Mouse (Mus musculus): ENCODE measurements at regions not wholly inside any gene's neighbourhood (a gene's known extent, or its start where the extent isn't known, plus 50 kb on each side); places are given as distances from the start of the nearest gene placed in this dataset.
"Not testable (repeated sequence)": the region's sequence is repeated elsewhere in the genome, so short reads cannot be mapped to it uniquely, and the experiment has no call there.

DNA sequence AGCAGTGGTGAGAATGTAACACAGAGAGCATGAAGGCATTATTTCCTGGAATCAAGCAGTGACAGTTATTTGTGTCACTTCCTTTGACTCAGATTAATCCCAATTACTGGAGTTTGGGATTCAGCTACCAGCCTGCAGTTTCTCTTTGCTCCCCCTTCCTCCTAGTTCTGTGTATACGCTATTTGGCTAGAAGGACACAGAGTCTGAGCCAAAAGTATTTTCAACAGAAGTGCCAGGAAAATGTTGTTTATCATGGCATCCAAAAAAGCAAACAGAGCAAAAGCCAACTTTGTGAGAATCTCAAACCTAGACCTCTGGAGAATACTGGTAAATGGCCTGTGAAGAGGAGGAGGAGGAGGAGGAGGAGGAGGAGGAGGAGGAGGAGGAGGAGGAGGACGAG lies 600.4 kb downstream of the Crisp4 start:
- Histone ChIP-seq H3K79me2 (ENCODE audit: control insufficient read depth, insufficient read depth) (no peaks in the 10 kb centered on the region), H3K4me3 (no peak overlapping the region), H3K27me3 (ENCODE audit: control insufficient read depth, insufficient read depth, insufficient read length) (no peaks in the 10 kb centered on the region), H3K4me2 (ENCODE audit: low read depth) (no peak overlapping the region), H3ac (ENCODE audit: control insufficient read depth, insufficient read length) (no peak overlapping the region), H3K36me3 (ENCODE audit: control insufficient read depth, insufficient read depth) (no peaks in the 10 kb centered on the region)
- TF ChIP-seq USF1 (IDR thresholded peaks at IDR 0.05; ENCODE audit: low read depth) (no peak), CEBPB (IDR thresholded peaks at IDR 0.05; ENCODE audit: insufficient read depth, poor library complexity, severe bottlenecking) (no peak), E2F4 (IDR thresholded peaks at IDR 0.05; ENCODE audit: insufficient read depth) (no peak), TCF3 (IDR thresholded peaks at IDR 0.05; ENCODE audit: insufficient read length, low read depth) (no peak), MAX (IDR thresholded peaks at IDR 0.05; ENCODE audit: low read depth) (no peak), SRF (IDR thresholded peaks at IDR 0.05; ENCODE audit: control insufficient read depth, insufficient read length, low read depth) (no peak), TCF12 (IDR thresholded peaks at IDR 0.05; ENCODE audit: insufficient read depth, poor library complexity, severe bottlenecking) (no peak), POLR2AphosphoS2 (IDR thresholded peaks at IDR 0.05; ENCODE audit: insufficient read length, low read depth) (no peak), POLR2A (IDR thresholded peaks at IDR 0.05; ENCODE audit: insufficient read length, low read depth) (no peak), MYOD1 (IDR thresholded peaks at IDR 0.05; ENCODE audit: control insufficient read depth in 1 of 3, insufficient read length in 2 of 3, low read depth in 2 of 3) (no peak), REST (IDR thresholded peaks at IDR 0.05; ENCODE audit: insufficient read depth, insufficient read length) (no peak), MYOG (IDR thresholded peaks at IDR 0.05; ENCODE audit: control insufficient read depth in 1 of 3, insufficient read depth in 1 of 3, insufficient read length in 2 of 3, low read depth in 2 of 3) (no peak)

- no peak overlapping the region for H3K4me3 ChIP-seq
- no peak overlapping the region for H3K4me2 ChIP-seq (ENCODE audit: low read depth)
- no peaks in the 10 kb centered on the region for H3K27me3 ChIP-seq (ENCODE audit: control insufficient read depth, insufficient read depth, insufficient read length)
- no peaks in the 10 kb centered on the region for H3K36me3 ChIP-seq (ENCODE audit: control insufficient read depth, insufficient read depth)
- H3ac ChIP-seq (ENCODE audit: control insufficient read depth, insufficient read length), result no peak overlapping the region
- TF ChIP-seq POLR2A (IDR thresholded peaks at IDR 0.05; ENCODE audit: insufficient read length, low read depth) (no peak), MYOG (IDR thresholded peaks at IDR 0.05; ENCODE audit: control insufficient read depth in 1 of 3, insufficient read depth in 1 of 3, insufficient read length in 2 of 3, low read depth in 2 of 3) (no peak), POLR2AphosphoS2 (IDR thresholded peaks at IDR 0.05; ENCODE audit: insufficient read length, low read depth) (no peak), MYOD1 (IDR thresholded peaks at IDR 0.05; ENCODE audit: control insufficient read depth in 1 of 3, insufficient read length in 2 of 3, low read depth in 2 of 3) (no peak), REST (IDR thresholded peaks at IDR 0.05; ENCODE audit: insufficient read depth, insufficient read length) (no peak), TCF3 (IDR thresholded peaks at IDR 0.05; ENCODE audit: insufficient read length, low read depth) (no peak), SRF (IDR thresholded peaks at IDR 0.05; ENCODE audit: control insufficient read depth, insufficient read length, low read depth) (no peak), TCF12 (IDR thresholded peaks at IDR 0.05; ENCODE audit: insufficient read depth, poor library complexity, severe bottlenecking) (no peak), CEBPB (IDR thresholded peaks at IDR 0.05; ENCODE audit: insufficient read depth, poor library complexity, severe bottlenecking) (no peak), MAX (IDR thresholded peaks at IDR 0.05; ENCODE audit: low read depth) (no peak), E2F4 (IDR thresholded peaks at IDR 0.05; ENCODE audit: insufficient read depth) (no peak), USF1 (IDR thresholded peaks at IDR 0.05; ENCODE audit: low read depth) (no peak)
- H3K79me2 ChIP-seq (ENCODE audit: control insufficient read depth, insufficient read depth), result no peaks in the 10 kb centered on the region
Measured at GRCm38 (mm10) chr1:17538160-17538559, 607.5 kb downstream of the Crisp4 start.

- not testable (repeated sequence) for H3K36me3 ChIP-seq (ENCODE audit: control insufficient read depth, insufficient read depth); H3K79me2 ChIP-seq (ENCODE audit: control insufficient read depth, insufficient read depth)
Measured at GRCm38 (mm10) chr1:17531291-17531690, 614.4 kb downstream of the Crisp4 start.

DNA sequence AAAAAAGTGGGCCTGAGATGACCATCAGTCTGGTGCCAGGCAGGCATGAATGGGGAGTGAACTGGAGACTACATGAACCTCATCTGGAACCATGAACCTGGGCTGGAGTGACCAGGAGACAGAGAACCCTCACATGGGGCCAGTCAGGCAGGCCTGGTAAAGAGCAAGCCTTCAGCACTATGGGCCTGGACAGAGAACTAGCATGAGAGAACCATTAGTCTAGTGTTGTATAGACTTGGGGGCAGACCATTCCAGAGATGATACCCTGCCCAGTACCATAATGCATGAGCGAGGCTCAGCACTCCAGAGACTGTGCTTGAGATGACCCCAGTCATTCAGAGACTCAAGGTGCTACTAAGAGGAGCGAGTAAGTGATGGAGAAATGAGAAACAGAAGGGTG lies 625.6 kb downstream of the Crisp4 start:
- no peak for TF ChIP-seq POLR2A (IDR thresholded peaks at IDR 0.05; ENCODE audit: insufficient read length, low read depth)
- TF ChIP-seq POLR2AphosphoS2 (IDR thresholded peaks at IDR 0.05; ENCODE audit: insufficient read length, low read depth), result no peak
- TF ChIP-seq MYOG (IDR thresholded peaks at IDR 0.05; ENCODE audit: control insufficient read depth in 1 of 3, insufficient read depth in 1 of 3, insufficient read length in 2 of 3, low read depth in 2 of 3), result no peak
- no peak for TF ChIP-seq MAX (IDR thresholded peaks at IDR 0.05; ENCODE audit: low read depth)
- Histone ChIP-seq H3K79me2 (ENCODE audit: control insufficient read depth, insufficient read depth) (no peaks in the 10 kb centered on the region), H3ac (ENCODE audit: control insufficient read depth, insufficient read length) (no peak overlapping the region), H3K36me3 (ENCODE audit: control insufficient read depth, insufficient read depth) (no peaks in the 10 kb centered on the region), H3K27me3 (ENCODE audit: control insufficient read depth, insufficient read depth, insufficient read length) (no peaks in the 10 kb centered on the region), H3K4me3 (no peak overlapping the region), H3K4me2 (ENCODE audit: low read depth) (no peak overlapping the region)

More at GRCm38 (mm10) chr1:17531291-17531690, 614.4 kb downstream of the Crisp4 start:
- H3K27me3 ChIP-seq (ENCODE audit: control insufficient read depth, insufficient read depth, insufficient read length); H3K4me3 ChIP-seq; H3ac ChIP-seq (ENCODE audit: control insufficient read depth, insufficient read length); H3K4me2 ChIP-seq (ENCODE audit: low read depth): not testable (repeated sequence)

DNA sequence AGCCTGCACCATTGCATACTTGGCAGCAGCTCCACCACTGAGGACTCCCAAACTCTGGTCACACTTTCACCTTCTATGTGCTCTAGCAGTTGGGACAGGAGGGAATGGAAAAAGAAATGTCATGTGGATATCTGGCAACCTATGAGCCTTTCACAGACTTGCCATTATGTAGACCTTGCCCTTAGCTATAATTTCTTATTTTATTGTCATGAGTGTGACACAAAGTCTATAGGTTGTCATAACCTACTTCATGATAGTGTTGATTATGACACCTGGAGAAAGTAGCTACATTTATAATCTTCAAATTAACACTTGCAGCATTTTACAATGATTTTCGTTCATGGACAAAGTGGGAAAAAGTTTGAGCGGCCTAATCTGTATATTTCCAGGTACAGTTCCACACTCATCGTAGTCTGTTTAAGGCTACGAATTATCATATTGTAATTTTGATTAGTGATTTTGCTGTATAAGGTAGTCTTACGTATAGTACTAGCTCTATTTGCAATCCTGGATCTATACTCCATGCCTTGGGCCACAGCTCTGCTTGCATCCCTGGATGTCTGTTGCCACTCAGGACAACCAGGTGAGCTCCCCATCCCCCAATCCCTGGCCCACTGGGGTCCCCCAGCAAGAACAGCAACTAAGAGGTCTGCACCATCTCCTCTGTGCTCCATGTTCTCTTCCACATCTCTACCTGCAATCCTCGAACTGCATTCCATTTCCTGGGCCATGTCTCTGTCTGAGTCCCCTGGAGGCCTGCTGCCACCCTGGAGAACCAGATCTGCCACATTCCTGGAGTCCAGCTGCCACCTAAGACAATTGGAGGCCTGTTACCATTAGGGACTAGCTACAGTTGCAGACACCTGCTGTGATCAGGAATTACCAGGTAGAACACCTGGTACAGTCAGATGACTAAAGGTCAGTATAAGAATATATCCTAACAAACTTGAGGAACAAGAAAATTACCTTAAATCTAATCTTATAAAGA lies 639.3 kb downstream of the Crisp4 start:
- H3K27me3 ChIP-seq (ENCODE audit: control insufficient read depth, insufficient read depth, insufficient read length), result no peaks in the 10 kb centered on the region
- H3K36me3 ChIP-seq (ENCODE audit: control insufficient read depth, insufficient read depth), result no peaks in the 10 kb centered on the region
- no peak for TF ChIP-seq SRF (IDR thresholded peaks at IDR 0.05; ENCODE audit: control insufficient read depth, insufficient read length, low read depth)
- no peak for TF ChIP-seq MAX (IDR thresholded peaks at IDR 0.05; ENCODE audit: low read depth)
- TF ChIP-seq TCF12 (IDR thresholded peaks at IDR 0.05; ENCODE audit: insufficient read depth, poor library complexity, severe bottlenecking), result no peak
- TF ChIP-seq MYOG (IDR thresholded peaks at IDR 0.05; ENCODE audit: control insufficient read depth in 1 of 3, insufficient read depth in 1 of 3, insufficient read length in 2 of 3, low read depth in 2 of 3), result no peak
- no peak for TF ChIP-seq MYOD1 (IDR thresholded peaks at IDR 0.05; ENCODE audit: control insufficient read depth in 1 of 3, insufficient read length in 2 of 3, low read depth in 2 of 3)
- TF ChIP-seq TCF3 (IDR thresholded peaks at IDR 0.05; ENCODE audit: insufficient read length, low read depth), result no peak
- TF ChIP-seq POLR2A (IDR thresholded peaks at IDR 0.05; ENCODE audit: insufficient read length, low read depth), result no peak
- TF ChIP-seq POLR2AphosphoS2 (IDR thresholded peaks at IDR 0.05; ENCODE audit: insufficient read length, low read depth), result no peak
- TF ChIP-seq E2F4 (IDR thresholded peaks at IDR 0.05; ENCODE audit: insufficient read depth), result no peak
- no peak for TF ChIP-seq REST (IDR thresholded peaks at IDR 0.05; ENCODE audit: insufficient read depth, insufficient read length)
- TF ChIP-seq USF1 (IDR thresholded peaks at IDR 0.05; ENCODE audit: low read depth), result no peak
- no peak for TF ChIP-seq CEBPB (IDR thresholded peaks at IDR 0.05; ENCODE audit: insufficient read depth, poor library complexity, severe bottlenecking)
- no peak overlapping the region for H3K4me3 ChIP-seq
- no peak overlapping the region for H3K4me2 ChIP-seq (ENCODE audit: low read depth)
- no peaks in the 10 kb centered on the region for H3K79me2 ChIP-seq (ENCODE audit: control insufficient read depth, insufficient read depth)
- H3ac ChIP-seq (ENCODE audit: control insufficient read depth, insufficient read length), result no peak overlapping the region

Measured in myocyte (in vitro differentiated cells).